Mouse (Mus musculus) hindbrain, embryonic 12.5 days (tissue): ENCODE data around the gene Ppp2r2c. TPM values are rescaled to one million over a fixed set of nuclear protein-coding genes. Genes with fewer than 3 reads are reported as not detected.

Experiments
- ATAC-seq: fragments of 200-750 bp; cut with Nextera tagmentation; 2 replicates; pipeline ENCODE4 v1.8.0; 2017; ENCODE audit warnings: moderate TSS enrichment; ENCODE audit not compliant: low FRiP score
- H3K27ac ChIP-seq: fragments of 300-500 bp; sonication (generic); 2 replicates; pipeline ENCODE4 v1.5.1; 2016; ENCODE audit warnings: mild to moderate bottlenecking
- H3K27me3 ChIP-seq: fragments of 300-500 bp; sonication (generic); 2 replicates; pipeline ENCODE4 v1.6.1; 2016; ENCODE audit warnings: mild to moderate bottlenecking
- H3K36me3 ChIP-seq: fragments of 300-500 bp; sonication (generic); 2 replicates; pipeline ENCODE4 v1.6.1; 2016; ENCODE audit warnings: mild to moderate bottlenecking
- H3K4me1 ChIP-seq: fragments of 300-500 bp; sonication (generic); 2 replicates; pipeline ENCODE4 v1.6.1; 2016
- H3K4me2 ChIP-seq: fragments of 300-500 bp; sonication (generic); replicated peaks from 2 replicates; pipeline ENCODE4 v1.6.1; 2016; ENCODE audit warnings: mild to moderate bottlenecking
- H3K4me3 ChIP-seq: fragments of 300-500 bp; sonication (generic); 2 replicates; pipeline ENCODE4 v1.5.1; 2016; ENCODE audit warnings: mild to moderate bottlenecking
- H3K9ac ChIP-seq: fragments of 300-500 bp; sonication (generic); 2 replicates; pipeline ENCODE4 v1.6.1; 2016; ENCODE audit warnings: mild to moderate bottlenecking, moderate library complexity
- H3K9me3 ChIP-seq: fragments of 300-500 bp; sonication (generic); replicated peaks from 2 replicates; pipeline ENCODE4 v1.6.1; 2016; ENCODE audit warnings: mild to moderate bottlenecking
- WGBS: fragments of 180-500 bp; shearing (Covaris S2); methylation state at CpG from one replicate; pipeline ENCODE4 v1.1.7; 2016; 5-methylcytosine and 5-hydroxymethylcytosine counted together
- polyA plus RNA-seq: library from polyadenylated mRNA; unstranded; fragments of >200 nt; fragmentation: Nextera tagmentation; extraction: Ambion mirVana; gene quantifications from 2 replicates; pipeline ENCODE4 v1.2.1, GENCODE M21; 2016

Gene Ppp2r2c
- polyA plus RNA-seq, 1 experiment from 2014 or later: 8.0 TPM

- ATAC-seq: no peak
- Histone ChIP-seq H3K27ac (no peak overlapping the region), H3K9ac (no peak overlapping the region), H3K4me3 (no peak overlapping the region), H3K4me1 (peaks cover 8% of the 10 kb centered on the region; the same call in 1 of the 2 replicates), H3K4me2 (no peak overlapping the region), H3K36me3 (no peaks in the 10 kb centered on the region), H3K27me3 (0 out of 2 replicates have a peak, but pooled peaks cover 3% of the 10 kb centered on the region), H3K9me3 (no peaks in the 10 kb centered on the region)
- WGBS: 86% methylated on average over 2 of the region's 2 CpGs
Observed at GRCm38 (mm10) chr5:36902807-36903206, 34.5 kb downstream of the Ppp2r2c start.

DNA sequence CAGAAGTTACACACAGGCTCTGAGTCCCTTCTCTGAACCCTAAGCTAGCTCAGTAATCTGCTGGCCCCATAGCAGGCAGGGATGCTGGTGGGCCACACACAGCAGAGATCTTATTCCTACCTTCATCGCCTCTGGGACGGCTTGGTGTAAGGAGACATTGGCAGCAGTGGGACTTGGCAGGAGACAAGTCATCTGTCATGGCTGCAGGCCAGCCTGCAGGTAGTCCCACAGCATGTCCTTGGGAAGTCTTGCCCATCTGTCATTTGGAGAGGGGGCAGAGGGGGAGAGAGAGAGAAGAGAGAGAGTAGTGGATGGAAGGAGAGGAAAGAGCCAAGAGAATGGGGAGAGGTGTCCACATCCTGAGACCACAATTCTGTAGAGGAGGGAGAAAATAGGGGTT is 35.8 kb downstream of the Ppp2r2c start:
- Histone ChIP-seq H3K27me3 (0 out of 2 replicates have a peak, but pooled peaks cover 3% of the 10 kb centered on the region), H3K9me3 (no peaks in the 10 kb centered on the region), H3K4me3 (no peak overlapping the region), H3K9ac (no peak overlapping the region), H3K36me3 (no peaks in the 10 kb centered on the region), H3K4me1 (peaks cover 8% of the 10 kb centered on the region; the same call in 1 of the 2 replicates), H3K27ac (no peak overlapping the region), H3K4me2 (no peak overlapping the region)
- no peak for ATAC-seq
- 91% methylated on average over 2 of the region's 2 CpGs for WGBS

DNA sequence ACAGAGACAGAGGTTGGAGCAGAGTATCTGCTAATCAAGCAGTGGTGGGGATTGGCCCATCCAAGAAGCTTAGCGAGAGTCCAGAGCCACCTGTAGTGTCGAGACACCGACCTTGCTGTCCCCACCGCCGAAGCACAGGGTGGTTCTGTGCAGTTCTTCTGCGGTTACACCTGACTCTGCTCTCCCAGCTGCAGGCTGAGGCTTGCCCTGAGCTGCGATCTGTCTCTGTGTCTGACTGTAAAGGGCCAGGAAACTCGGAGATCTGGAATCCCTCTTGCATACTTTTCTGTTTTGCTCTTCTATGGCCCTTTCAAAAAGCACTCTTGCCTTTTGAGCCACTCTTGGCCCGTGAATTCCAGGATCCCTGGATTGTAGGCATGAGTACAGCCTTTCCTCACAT is 36.4 kb downstream of the Ppp2r2c start:
- Histone ChIP-seq H3K4me1 (peaks cover 8% of the 10 kb centered on the region; the same call in 1 of the 2 replicates), H3K27me3 (0 out of 2 replicates have a peak, but pooled peaks cover 3% of the 10 kb centered on the region), H3K4me2 (no peak overlapping the region), H3K36me3 (no peaks in the 10 kb centered on the region), H3K9me3 (no peaks in the 10 kb centered on the region), H3K27ac (no peak overlapping the region), H3K4me3 (no peak overlapping the region), H3K9ac (no peak overlapping the region)
- 82% methylated on average over 9 of the region's 9 CpGs for WGBS
- no peak for ATAC-seq

GRCm38 (mm10) chr5:36905216-36905615 is 36.9 kb downstream of the Ppp2r2c start:
- no peak overlapping the region for H3K4me2 ChIP-seq
- no peaks in the 10 kb centered on the region for H3K36me3 ChIP-seq
- no peak overlapping the region for H3K4me3 ChIP-seq
- H3K4me1 ChIP-seq: peaks cover 8% of the 10 kb centered on the region; the same call in 1 of the 2 replicates
- 0 out of 2 replicates have a peak, but pooled peaks cover 3% of the 10 kb centered on the region for H3K27me3 ChIP-seq
- no peaks in the 10 kb centered on the region for H3K9me3 ChIP-seq
- no peak overlapping the region for H3K9ac ChIP-seq
- no peak for ATAC-seq
- no peak overlapping the region for H3K27ac ChIP-seq
- WGBS: 79% methylated on average over 8 of the region's 8 CpGs

DNA sequence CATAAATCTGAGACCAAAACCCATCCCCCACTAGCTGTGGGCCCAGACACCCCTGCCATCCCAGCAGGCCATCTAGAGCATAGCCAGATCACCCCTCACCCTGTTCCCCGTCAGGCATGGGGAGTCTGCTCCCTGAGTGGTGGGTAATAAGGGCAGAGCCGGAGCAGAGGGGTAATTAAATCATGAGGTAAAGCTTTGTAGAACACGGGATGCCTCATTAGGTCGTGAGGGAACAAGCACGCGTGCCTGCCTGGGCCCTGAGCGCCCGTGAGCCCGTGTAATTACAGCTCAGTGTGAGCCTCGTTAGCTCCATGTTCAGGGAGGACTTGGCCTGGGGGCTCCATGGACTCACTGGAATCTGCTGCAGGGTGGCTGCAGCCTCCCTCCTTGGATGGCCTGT is 39.4 kb downstream of the Ppp2r2c start:
- Histone ChIP-seq H3K9me3 (no peaks in the 10 kb centered on the region), H3K9ac (no peak overlapping the region), H3K4me3 (no peak overlapping the region), H3K36me3 (no peaks in the 10 kb centered on the region), H3K27me3 (0 out of 2 replicates have a peak, but pooled peaks cover 10% of the 10 kb centered on the region), H3K27ac (no peak overlapping the region), H3K4me1 (peaks cover 11% of the 10 kb centered on the region; the same call in 1 of the 2 replicates), H3K4me2 (no peak overlapping the region)
- 54% methylated on average over 10 of the region's 10 CpGs for WGBS
- peak; percentile 33 for ATAC-seq

GRCm38 (mm10) chr5:36909545-36909944 is 41.2 kb downstream of the Ppp2r2c start:
- H3K4me3 ChIP-seq: no peak overlapping the region
- no peak for ATAC-seq
- 0 out of 2 replicates have a peak, but pooled peaks cover 10% of the 10 kb centered on the region for H3K27me3 ChIP-seq
- WGBS: 86% methylated on average over 21 of the region's 21 CpGs
- no peak overlapping the region for H3K27ac ChIP-seq
- no peak overlapping the region for H3K4me2 ChIP-seq
- H3K9me3 ChIP-seq: no peaks in the 10 kb centered on the region
- no peak overlapping the region for H3K9ac ChIP-seq
- H3K36me3 ChIP-seq: no peaks in the 10 kb centered on the region
- peaks cover 11% of the 10 kb centered on the region; the same call in 1 of the 2 replicates for H3K4me1 ChIP-seq

DNA sequence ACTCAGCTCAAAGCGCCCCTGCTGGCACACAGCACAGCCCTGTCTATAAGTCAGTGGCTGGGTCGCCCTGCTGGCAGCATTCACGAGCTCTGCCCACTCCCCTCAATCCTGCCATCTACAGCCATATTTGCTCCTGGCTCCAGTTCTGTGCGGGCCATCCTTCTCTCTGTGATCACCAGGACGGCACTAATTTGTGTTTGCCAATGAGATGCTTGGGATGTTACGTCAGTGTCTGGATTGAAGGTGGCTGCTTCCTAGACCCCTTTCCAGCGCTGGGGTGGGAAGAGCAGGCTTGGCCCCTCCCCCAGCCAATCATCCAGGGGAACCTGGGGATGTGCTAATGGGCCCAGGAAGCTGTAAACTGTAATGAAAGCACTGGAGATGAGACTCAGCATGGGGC is 42.7 kb downstream of the Ppp2r2c start:
- no peak for ATAC-seq
- H3K4me1 ChIP-seq: peaks cover 11% of the 10 kb centered on the region; the same call in 1 of the 2 replicates
- H3K4me2 ChIP-seq: no peak overlapping the region
- H3K9me3 ChIP-seq: no peaks in the 10 kb centered on the region
- no peak overlapping the region for H3K9ac ChIP-seq
- WGBS: 33% methylated on average over 7 of the region's 7 CpGs
- no peak overlapping the region for H3K27ac ChIP-seq
- 0 out of 2 replicates have a peak, but pooled peaks cover 10% of the 10 kb centered on the region for H3K27me3 ChIP-seq
- H3K36me3 ChIP-seq: no peaks in the 10 kb centered on the region
- no peak overlapping the region for H3K4me3 ChIP-seq

DNA sequence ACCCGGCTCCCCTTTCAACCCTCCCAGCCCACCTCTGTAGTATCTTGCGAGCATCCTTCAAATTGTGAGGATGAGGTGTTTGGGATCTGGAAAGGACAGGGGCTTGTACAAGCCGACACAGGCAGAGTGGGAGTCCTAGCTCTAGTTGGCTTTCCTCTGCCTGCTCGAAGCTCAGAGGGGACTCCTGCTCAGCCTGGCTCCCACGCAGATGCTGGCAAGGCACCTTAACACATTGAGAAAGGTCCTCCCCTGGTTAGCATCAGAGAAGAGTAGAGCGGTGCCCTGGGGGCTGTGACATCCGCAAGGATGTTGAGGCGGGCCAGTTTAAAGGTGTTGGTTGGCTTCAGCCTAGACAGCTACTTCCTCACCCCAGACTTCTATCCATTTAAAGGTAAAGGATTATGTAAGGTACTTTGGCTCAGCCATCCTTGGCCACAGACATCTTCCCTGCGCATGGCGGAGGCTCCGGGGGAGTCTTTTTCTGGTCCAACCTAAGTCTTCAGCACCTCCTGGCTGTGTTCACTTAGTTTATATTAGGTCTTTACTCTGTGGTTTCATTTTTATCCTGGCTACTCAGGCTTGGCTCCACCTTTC is 43.5 kb downstream of the Ppp2r2c start:
- no peaks in the 10 kb centered on the region for H3K36me3 ChIP-seq
- H3K9me3 ChIP-seq: no peaks in the 10 kb centered on the region
- 79% methylated on average over 11 of the region's 11 CpGs for WGBS
- H3K9ac ChIP-seq: no peak overlapping the region
- H3K4me2 ChIP-seq: no peak overlapping the region
- H3K4me1 ChIP-seq: peaks cover 11% of the 10 kb centered on the region; the same call in 1 of the 2 replicates
- H3K27me3 ChIP-seq: peaks cover 10% of the 10 kb centered on the region
- H3K4me3 ChIP-seq: no peak overlapping the region
- ATAC-seq: no peak
- H3K27ac ChIP-seq: no peak overlapping the region

- H3K27me3 ChIP-seq: peaks cover 10% of the 10 kb centered on the region
- no peak overlapping the region for H3K27ac ChIP-seq
- no peaks in the 10 kb centered on the region for H3K9me3 ChIP-seq
- H3K4me1 ChIP-seq: peaks cover 3% of the 10 kb centered on the region; the same call in 1 of the 2 replicates
- no peak overlapping the region for H3K9ac ChIP-seq
- WGBS: 73% methylated on average over 14 of the region's 14 CpGs
- no peak for ATAC-seq
- H3K4me2 ChIP-seq: no peak overlapping the region
- no peak overlapping the region for H3K4me3 ChIP-seq
- no peaks in the 10 kb centered on the region for H3K36me3 ChIP-seq
Observed at GRCm38 (mm10) chr5:36912602-36913310, 44.4 kb downstream of the Ppp2r2c start.

GRCm38 (mm10) chr5:36915256-36915655 is 46.9 kb downstream of the Ppp2r2c start:
- 68% methylated on average over 3 of the region's 3 CpGs for WGBS
- H3K36me3 ChIP-seq: no peaks in the 10 kb centered on the region
- no peak overlapping the region for H3K4me3 ChIP-seq
- H3K4me2 ChIP-seq: no peak overlapping the region
- no peak overlapping the region for H3K9ac ChIP-seq
- H3K27ac ChIP-seq: no peak overlapping the region
- H3K9me3 ChIP-seq: no peaks in the 10 kb centered on the region
- ATAC-seq: no peak
- H3K27me3 ChIP-seq: peaks cover 10% of the 10 kb centered on the region
- peaks cover 17% of the 10 kb centered on the region for H3K4me1 ChIP-seq

DNA sequence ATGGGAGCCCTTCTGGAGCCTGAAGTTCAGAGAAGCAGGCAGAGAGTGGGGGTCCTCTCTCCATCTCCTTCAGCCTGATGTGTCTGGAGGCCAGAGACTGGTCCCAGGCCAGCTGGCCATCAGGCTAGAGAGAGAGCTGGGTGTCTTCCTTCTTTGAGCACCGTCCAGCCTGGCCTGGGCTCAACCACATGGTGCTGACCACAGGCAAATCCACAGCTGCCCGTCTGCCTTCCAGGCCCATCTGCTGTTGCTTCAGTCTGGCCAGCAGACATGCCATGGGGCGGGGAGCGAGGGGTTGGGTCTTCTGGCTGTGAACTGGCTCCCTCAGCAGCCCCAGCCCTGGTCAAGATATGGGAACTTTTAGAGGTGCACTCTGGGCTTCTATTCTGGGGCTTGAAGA is 48.3 kb downstream of the Ppp2r2c start:
- Histone ChIP-seq H3K36me3 (no peaks in the 10 kb centered on the region), H3K27ac (no peak overlapping the region), H3K4me2 (no peak overlapping the region), H3K4me3 (no peak overlapping the region), H3K9me3 (no peaks in the 10 kb centered on the region), H3K4me1 (peaks cover 15% of the 10 kb centered on the region), H3K9ac (no peak overlapping the region), H3K27me3 (peaks cover 8% of the 10 kb centered on the region)
- 90% methylated on average over 4 of the region's 4 CpGs for WGBS
- no peak for ATAC-seq

DNA sequence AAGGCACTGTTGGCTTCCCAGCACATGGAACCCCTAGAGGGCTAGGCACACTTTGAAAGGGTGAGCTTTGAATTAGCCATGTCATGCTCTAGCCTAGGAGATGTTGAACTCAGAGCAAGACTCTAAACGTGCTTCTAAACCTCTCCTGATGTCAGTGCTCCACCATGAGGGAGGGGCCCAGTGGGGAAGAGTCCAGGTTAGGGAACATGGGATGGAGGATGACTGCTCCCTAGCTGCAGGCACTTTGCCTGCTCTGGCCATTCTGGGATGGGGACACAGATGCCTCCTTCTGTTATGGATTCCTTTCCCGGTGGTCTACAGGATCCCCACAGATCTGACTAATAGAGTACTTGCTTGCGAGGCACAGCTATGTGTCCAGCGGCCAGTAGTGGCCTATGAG is 48.9 kb downstream of the Ppp2r2c start:
- no peaks in the 10 kb centered on the region for H3K9me3 ChIP-seq
- H3K4me2 ChIP-seq: no peak overlapping the region
- H3K9ac ChIP-seq: no peak overlapping the region
- peaks cover 6% of the 10 kb centered on the region for H3K27me3 ChIP-seq
- peaks cover 15% of the 10 kb centered on the region for H3K4me1 ChIP-seq
- 84% methylated on average over 4 of the region's 4 CpGs for WGBS
- no peaks in the 10 kb centered on the region for H3K36me3 ChIP-seq
- H3K27ac ChIP-seq: no peak overlapping the region
- no peak for ATAC-seq
- H3K4me3 ChIP-seq: no peak overlapping the region
